Mouse (Mus musculus): ENCODE data around the gene Fip1l1.

The Fip1l1 gene

GRCm38 (mm10) chr5:74535240-74536021 lies at the start of gene Fip1l1:
Gene Fip1l1, plus strand, starts transcription at chr5:74535449.
- DNase-seq = peak; percentile 85

GRCm38 (mm10) chr5:74492705-74493104 lies 42.5 kb upstream of the Fip1l1 start:
- no peak for DNase-seq

GRCm38 (mm10) chr5:74511686-74512085 lies 23.6 kb upstream of the Fip1l1 start:
- DNase-seq = no peak

GRCm38 (mm10) chr5:74527025-74527424 lies 8.2 kb upstream of the Fip1l1 start:
- DNase-seq = no peak

GRCm38 (mm10) chr5:74530785-74531184 lies 4.5 kb upstream of the Fip1l1 start:
- DNase-seq = no peak

- DNase-seq = peak; percentile 96
Measured at GRCm38 (mm10) chr5:74531630-74532280, 3.5 kb upstream of the Fip1l1 start, which contains the start of gene Scfd2. Gene Scfd2, minus strand, starts transcription at chr5:74531759.

GRCm38 (mm10) chr5:74536180-74536947 lies 1.1 kb downstream of the Fip1l1 start:
- no peak for DNase-seq

- no peak for DNase-seq
Measured at GRCm38 (mm10) chr5:74545606-74546005, 10.4 kb downstream of the Fip1l1 start.

GRCm38 (mm10) chr5:74549566-74549965 lies 14.3 kb downstream of the Fip1l1 start:
- DNase-seq = no peak

- peak; percentile 7 for DNase-seq
Measured at GRCm38 (mm10) chr5:74561151-74561550, 25.9 kb downstream of the Fip1l1 start.

- DNase-seq = no peak
Measured at GRCm38 (mm10) chr5:74571767-74572166, 36.5 kb downstream of the Fip1l1 start.

- DNase-seq = no peak
Measured at GRCm38 (mm10) chr5:74589133-74589532, 53.9 kb downstream of the Fip1l1 start.

- DNase-seq = no peak
Measured at GRCm38 (mm10) chr5:74591413-74591812, 56.2 kb downstream of the Fip1l1 start.

- no peak for DNase-seq
Measured at GRCm38 (mm10) chr5:74593147-74593546, 57.9 kb downstream of the Fip1l1 start.

- DNase-seq = no peak
Measured at GRCm38 (mm10) chr5:74600010-74600409, 64.8 kb downstream of the Fip1l1 start.

GRCm38 (mm10) chr5:74601171-74601570 lies 65.9 kb downstream of the Fip1l1 start:
- DNase-seq = no peak

GRCm38 (mm10) chr5:74601965-74602364 lies 66.7 kb downstream of the Fip1l1 start:
- DNase-seq = no peak

- DNase-seq = no peak
Measured at GRCm38 (mm10) chr5:74602371-74602770, 67.1 kb downstream of the Fip1l1 start.

GRCm38 (mm10) chr5:74603306-74603705 lies 68.1 kb downstream of the Fip1l1 start:
- DNase-seq = no peak

- DNase-seq = no peak
Measured at GRCm38 (mm10) chr5:74606213-74606612, 71.0 kb downstream of the Fip1l1 start.

- no peak for DNase-seq
Measured at GRCm38 (mm10) chr5:74610511-74610910, 75.3 kb downstream of the Fip1l1 start.

GRCm38 (mm10) chr5:74612713-74613112 lies 77.5 kb downstream of the Fip1l1 start:
- DNase-seq = no peak

- no peak for DNase-seq
Measured at GRCm38 (mm10) chr5:74613491-74614151, 78.4 kb downstream of the Fip1l1 start.
